Mouse (Mus musculus) lung, adult 2 months (tissue): ENCODE measurements at regions not wholly inside any gene's neighbourhood (a gene's known extent, or its start where the extent isn't known, plus 50 kb on each side); places are given as distances from the start of the nearest gene placed in this dataset.

Experiments used
- DNase-seq: peaks from one replicate; pipeline ENCODE4 v3.0.0; 2022
- H3K4me1 ChIP-seq: fragments of 200-500 bp; 2 replicates; pipeline ENCODE4 v1.6.1; 2011; ENCODE audit warnings: low read length; ENCODE audit not compliant: control insufficient read depth, insufficient read depth
- H3K4me3 ChIP-seq: fragments of 200-500 bp; replicated peaks from 2 replicates; pipeline ENCODE3; 2011; ENCODE audit warnings: low read depth, mild to moderate bottlenecking, control low read depth, low read length; ENCODE audit errors: extremely low read depth
- CTCF ChIP-seq: fragments of 200-500 bp; IDR thresholded peaks from 2 replicates; pipeline ENCODE4 v1.5.1; 2011; ENCODE audit warnings: mild to moderate bottlenecking, low read length, control low read depth; ENCODE audit not compliant: insufficient read depth
- POLR2A ChIP-seq: fragments of 200-500 bp; IDR thresholded peaks from 2 replicates; pipeline ENCODE4 v1.6.1; 2011; ENCODE audit warnings: low read depth, mild to moderate bottlenecking, control low read depth, low read length, borderline replicate concordance; ENCODE audit errors: extremely low read depth
- WGBS: fragments of 180-500 bp; shearing (Covaris S2); methylation state at CpG from one replicate; pipeline ENCODE4 v1.1.7; 2018; 5-methylcytosine and 5-hydroxymethylcytosine counted together

DNA sequence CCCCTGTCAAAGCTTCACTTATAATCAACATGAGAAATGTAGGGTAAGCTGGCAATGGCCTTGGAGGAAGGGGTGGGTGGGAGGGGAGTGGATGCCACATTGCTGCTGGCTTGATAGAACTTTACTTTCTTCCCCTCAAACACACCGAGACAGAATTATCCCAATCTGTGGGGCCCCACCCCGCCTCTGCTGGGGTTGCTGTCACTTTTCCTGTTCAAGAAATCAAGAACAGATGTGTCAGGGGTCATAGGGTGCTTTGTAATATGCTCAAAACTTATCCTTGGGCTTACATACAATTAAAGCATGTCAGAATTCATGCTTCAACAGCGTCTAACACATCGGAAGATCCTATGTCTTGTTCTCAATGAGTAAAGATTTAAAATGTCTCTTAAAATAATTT, 101.9 kb upstream of the Satb2 start:
- WGBS, result 67% methylated on average over 4 of the region's 4 CpGs
- H3K4me3 ChIP-seq, result no peak overlapping the region
- H3K4me1 ChIP-seq, result no peaks in the 10 kb centered on the region
- TF ChIP-seq CTCF, result no peak
- no peak for DNase-seq

DNA sequence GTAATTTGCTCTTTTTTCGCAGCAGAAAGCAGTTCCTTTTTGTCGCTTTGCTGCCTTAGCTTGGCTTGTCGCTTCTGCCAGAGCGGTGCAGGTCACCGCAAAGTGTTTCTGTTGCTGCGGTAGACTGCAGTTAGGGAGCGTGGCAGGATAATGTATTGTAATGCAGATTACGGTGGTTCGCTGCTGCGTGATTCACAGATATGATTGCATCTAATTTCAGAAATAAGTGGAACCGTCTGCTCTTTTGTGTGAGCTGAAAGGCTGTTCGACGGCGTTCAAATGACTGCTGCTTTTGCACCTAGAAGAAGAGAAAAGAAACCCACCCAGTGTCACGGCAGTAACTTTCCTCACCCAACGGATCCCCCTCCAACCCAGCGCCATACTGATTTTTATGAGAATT, 104.7 kb upstream of the Satb2 start:
- H3K4me3 ChIP-seq, result no peak overlapping the region
- no peaks in the 10 kb centered on the region for H3K4me1 ChIP-seq
- no peak for TF ChIP-seq POLR2A
- TF ChIP-seq CTCF, result no peak
- DNase-seq, result no peak
- 75% methylated on average over 17 of the region's 17 CpGs for WGBS

GRCm38 (mm10) chr1:57083540-57084083, 105.2 kb upstream of the Satb2 start:
- Histone ChIP-seq H3K4me1 (no peaks in the 10 kb centered on the region), H3K4me3 (no peak overlapping the region)
- DNase-seq, result no peak
- 88% methylated on average over 6 of the region's 6 CpGs for whole genome bisulfite sequencing
- TF ChIP-seq POLR2A (no peak), CTCF (no peak)

DNA sequence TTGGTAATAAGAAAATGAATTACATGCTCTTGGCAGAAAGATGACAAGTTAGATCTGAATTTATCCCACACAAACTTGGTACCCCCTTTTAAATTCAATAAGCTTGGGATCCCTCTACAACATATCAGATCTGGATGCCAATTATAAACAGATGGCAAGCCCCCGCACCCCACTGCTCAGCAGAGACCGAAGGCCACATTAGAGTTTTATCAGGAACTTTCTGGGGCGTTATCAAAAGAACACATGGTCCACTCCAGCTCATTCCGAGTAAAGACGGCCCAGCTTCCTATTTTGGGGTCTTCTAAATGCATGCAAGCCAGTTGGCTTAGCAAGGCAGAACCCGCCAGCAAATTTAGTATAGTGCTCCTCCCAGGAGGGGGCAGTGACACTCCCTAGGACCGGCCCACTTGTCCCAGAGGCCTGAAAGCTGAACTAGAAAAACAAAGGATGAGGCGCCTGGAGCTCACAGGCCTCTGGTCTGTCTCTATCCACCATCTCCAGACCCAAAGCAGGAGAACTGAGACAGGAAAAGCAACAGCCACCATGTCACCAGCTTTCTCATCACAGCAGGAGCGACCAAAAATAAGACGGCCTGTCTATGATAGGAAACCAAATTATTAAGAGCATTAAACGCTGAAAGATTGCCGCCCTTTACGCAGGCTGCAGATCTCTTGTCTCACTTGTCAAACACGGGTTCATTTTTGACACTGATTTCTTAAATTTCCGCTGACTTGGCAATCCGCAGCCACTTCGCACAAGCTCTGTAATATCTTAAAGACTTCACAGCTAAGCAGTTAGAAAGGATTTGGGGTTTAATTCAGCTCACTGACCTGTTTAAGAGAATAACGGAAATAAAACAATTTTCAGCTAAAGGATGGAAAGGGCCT, 117.2 kb upstream of the Satb2 start:
- 75% methylated on average over 18 of the region's 18 CpGs for WGBS
- H3K4me3 ChIP-seq, result no peak overlapping the region
- no peak for DNase-seq
- H3K4me1 ChIP-seq, result no peaks in the 10 kb centered on the region
- TF ChIP-seq POLR2A (no peak), CTCF (no peak)

DNA sequence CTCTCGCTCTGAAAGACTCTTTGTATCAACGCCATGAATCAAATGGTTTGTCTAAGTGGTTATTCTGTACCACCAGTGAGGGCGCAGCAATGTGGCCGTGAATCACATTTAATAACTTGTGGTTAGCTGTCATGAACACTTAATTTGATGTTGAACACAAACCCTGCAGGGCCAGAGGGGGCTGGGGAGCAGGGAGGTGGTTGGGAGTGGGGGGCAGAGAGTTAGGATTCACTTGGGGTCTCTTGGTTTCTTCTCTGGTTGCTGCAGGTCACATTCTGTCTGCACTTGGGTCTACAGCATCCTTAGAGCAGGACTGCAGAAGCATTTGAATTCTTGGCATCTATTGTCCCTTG, 117.8 kb upstream of the Satb2 start:
- Histone ChIP-seq H3K4me3 (no peak overlapping the region), H3K4me1 (no peaks in the 10 kb centered on the region)
- no peak for DNase-seq
- WGBS, result 88% methylated on average over 4 of the region's 4 CpGs
- no peak for TF ChIP-seq POLR2A
- TF ChIP-seq CTCF, result no peak

DNA sequence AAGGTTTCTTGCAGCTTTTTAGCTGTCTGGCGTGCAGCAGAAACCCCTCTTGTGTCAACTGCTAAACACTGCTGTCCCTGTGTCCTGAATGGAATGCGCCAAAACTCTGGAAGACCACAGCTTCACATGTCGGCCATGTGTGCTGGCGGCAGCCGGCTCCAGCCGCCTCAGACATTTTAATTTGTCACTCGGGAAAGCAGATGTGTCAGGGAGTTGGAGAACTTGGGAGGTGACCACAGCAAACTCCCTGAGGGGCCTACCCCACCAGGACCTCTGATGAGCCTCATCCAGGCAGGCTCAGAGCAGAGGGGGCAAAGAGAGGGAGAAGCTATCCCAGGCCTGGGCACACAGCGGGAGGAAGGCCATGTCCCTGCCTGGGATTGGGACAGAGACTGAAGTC, 118.3 kb upstream of the Satb2 start:
- no peak for TF ChIP-seq CTCF
- no peak for TF ChIP-seq POLR2A
- WGBS, result 63% methylated on average over 8 of the region's 8 CpGs
- no peak overlapping the region for H3K4me3 ChIP-seq
- no peaks in the 10 kb centered on the region for H3K4me1 ChIP-seq
- no peak for DNase-seq

DNA sequence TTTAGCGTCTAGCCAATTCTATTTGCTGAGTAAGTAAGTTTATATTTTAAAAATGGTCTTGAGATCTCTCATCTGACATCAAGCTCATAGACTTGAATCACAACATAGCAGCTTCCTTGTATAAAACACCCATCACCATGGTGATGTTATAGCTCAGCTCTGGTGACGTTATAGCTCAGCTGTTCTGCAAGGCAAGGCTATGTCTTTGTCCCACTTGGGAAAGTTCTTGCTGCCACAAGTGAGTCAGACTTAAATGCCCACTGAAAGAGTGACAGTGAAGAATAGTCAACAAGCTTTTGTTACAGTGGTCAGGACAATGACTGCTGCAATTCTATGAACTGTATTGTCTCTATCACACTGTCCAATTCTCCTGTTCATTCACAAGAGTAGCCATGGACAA, 122.2 kb upstream of the Satb2 start:
- 71% methylated on average over 2 of the region's 2 CpGs for WGBS
- DNase-seq, result no peak
- H3K4me1 ChIP-seq, result no peaks in the 10 kb centered on the region
- no peak for TF ChIP-seq POLR2A
- H3K4me3 ChIP-seq, result no peak overlapping the region

- 60% methylated on average over 10 of the region's 10 CpGs for WGBS
- Histone ChIP-seq H3K4me1 (no peaks in the 10 kb centered on the region), H3K4me3 (no peak overlapping the region)
- TF ChIP-seq CTCF (no peak), POLR2A (no peak)
- no peak for DNase-seq
Measured at GRCm38 (mm10) chr1:57107308-57107707, 128.9 kb upstream of the Satb2 start.

DNA sequence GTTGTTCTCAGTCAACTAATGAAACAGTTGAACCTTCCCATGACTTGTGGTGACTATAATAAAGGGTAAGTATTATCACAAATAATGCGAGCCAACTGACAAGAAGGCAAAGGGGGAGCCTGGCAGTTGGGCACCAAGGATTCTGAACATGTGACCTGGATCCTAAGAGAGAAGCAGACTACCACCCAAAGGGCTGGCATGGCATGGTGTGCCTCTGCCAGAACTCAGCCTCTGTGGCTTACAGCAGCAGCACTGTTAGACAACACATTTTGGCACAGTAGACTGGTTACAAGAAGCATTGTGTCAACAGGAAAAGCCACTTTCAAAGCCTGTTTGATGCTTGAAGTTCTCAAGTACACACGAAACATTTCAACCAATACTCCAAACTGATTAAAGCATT, 142.2 kb upstream of the Satb2 start:
- no peaks in the 10 kb centered on the region for H3K4me1 ChIP-seq
- WGBS, result 63% methylated on average over 2 of the region's 2 CpGs
- no peak for DNase-seq
- H3K4me3 ChIP-seq, result no peak overlapping the region
- no peak for TF ChIP-seq POLR2A
- no peak for TF ChIP-seq CTCF

- 69% methylated on average over 3 of the region's 3 CpGs for WGBS
- no peak for DNase-seq
Measured at GRCm38 (mm10) chr1:57144181-57144580, 165.7 kb upstream of the Satb2 start.

More at GRCm38 (mm10) chr1:57144181-57144580, 165.7 kb upstream of the Satb2 start:
- Histone ChIP-seq H3K4me1 (no peaks in the 10 kb centered on the region), H3K4me3 (no peak overlapping the region)
- TF ChIP-seq POLR2A, result no peak
- TF ChIP-seq CTCF, result no peak
